Mouse (Mus musculus): ENCODE results near the gene Tas2r124.

The Tas2r124 gene

GRCm38 (mm10) chr6:132754430-132754829 lies at the start of gene Tas2r124:
Gene Tas2r124, plus strand, starts transcription at chr6:132754730.
- no peak for DNase-seq (ENCODE audit: low spot score in 2 of 2)

- no peak for DNase-seq (ENCODE audit: low spot score in 2 of 2)
Observed at GRCm38 (mm10) chr6:132711828-132712227, 42.7 kb upstream of the Tas2r124 start, which contains the start of gene Tas2r122. Gene Tas2r122, minus strand, starts transcription at chr6:132711928.

DNA sequence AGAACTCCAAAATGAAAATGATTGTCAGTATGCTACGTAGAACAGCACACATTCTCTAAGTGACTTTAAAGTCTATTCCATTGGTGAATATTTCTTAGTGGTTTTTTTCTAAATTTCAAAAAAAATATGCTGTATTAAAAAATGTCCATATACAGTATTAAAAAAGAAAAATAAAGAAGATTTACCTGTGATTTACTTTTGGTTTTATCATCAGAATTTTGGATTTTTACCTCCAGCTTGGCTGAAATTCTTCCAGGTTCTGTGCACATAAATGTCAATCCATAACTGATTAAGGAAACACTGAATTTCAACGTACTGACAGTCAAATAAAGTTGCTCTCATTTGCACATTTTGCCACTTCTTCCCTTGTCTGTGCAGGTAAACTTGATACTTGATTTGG lies 16.6 kb upstream of the Tas2r124 start, which contains the start of gene Tas2r115:
TSS of gene Tas2r115 (minus strand) at position 101 of the 400 bp plus-strand sequence.
- DNase-seq (ENCODE audit: low spot score in 2 of 2): no peak

GRCm38 (mm10) chr6:132750206-132750605 lies 4.3 kb upstream of the Tas2r124 start:
- no peak for DNase-seq (ENCODE audit: low spot score in 2 of 2)

GRCm38 (mm10) chr6:132761831-132762230 lies 7.3 kb downstream of the Tas2r124 start, which contains the start of gene Tas2r102:
Gene Tas2r102, plus strand, starts transcription at chr6:132762131.
- DNase-seq (ENCODE audit: low spot score in 2 of 2): no peak

DNA sequence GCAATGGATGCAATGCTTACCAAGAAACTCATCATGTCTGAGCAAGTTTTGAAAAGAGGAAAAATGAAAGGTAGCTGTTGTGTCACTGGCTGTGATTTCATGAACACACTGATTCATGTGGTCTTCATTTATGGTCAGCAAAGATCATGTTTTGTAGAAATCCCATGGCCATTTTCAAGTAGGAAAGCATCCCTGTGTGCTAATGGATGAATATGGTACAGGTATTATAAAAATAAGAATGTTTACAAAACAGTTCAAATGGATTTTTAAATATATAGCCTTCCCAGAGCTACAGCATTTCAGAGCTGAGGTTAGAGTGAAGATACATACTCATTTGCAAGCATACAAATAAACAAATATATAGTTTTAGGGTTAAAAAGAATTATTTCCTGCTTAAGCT lies 23.5 kb downstream of the Tas2r124 start, which contains the start of gene Tas2r136:
TSS of gene Tas2r136 (minus strand) at position 101 of the 400 bp plus-strand sequence.
- DNase-seq (ENCODE audit: low spot score in 2 of 2): no peak

DNA sequence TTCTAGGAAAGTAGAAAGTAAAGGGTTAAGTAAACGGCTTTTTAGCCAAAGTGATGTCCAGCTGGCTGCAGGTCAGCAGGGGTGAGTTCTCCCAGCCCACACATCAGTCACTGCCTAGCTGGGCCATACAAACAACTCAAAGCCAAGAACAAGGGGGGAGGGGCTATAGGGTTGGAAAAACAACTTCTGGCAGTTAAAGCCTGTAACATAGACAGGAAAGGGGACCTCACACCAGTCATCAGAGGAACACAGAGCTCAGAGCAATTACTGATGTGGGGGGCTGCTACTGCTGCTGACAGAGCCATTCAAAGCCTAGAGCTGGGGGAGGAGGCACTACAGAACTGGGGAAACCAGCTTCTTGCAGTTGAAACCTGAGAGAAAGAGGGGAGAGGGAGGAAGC lies 40.9 kb downstream of the Tas2r124 start:
- DNase-seq (ENCODE audit: low spot score in 2 of 2): no peak

- no peak for DNase-seq (ENCODE audit: low spot score in 2 of 2)
Observed at GRCm38 (mm10) chr6:132802518-132802917, 48.0 kb downstream of the Tas2r124 start, which contains the start of gene Tas2r117. Gene Tas2r117, plus strand, starts transcription at chr6:132802818.

All from spleen, postnatal 10 days (tissue).